In genomic region chr9:23127338-23128017, GRCm38 (mm10) we compare ENCODE assay signal across 12 mouse cellular contexts.
A peak's percentile ranks its signal among the peaks of the same experiment; 100 is the strongest.
DNase-seq lines count a peak whose midpoint lies in the region; ATAC-seq lines count a peak whose summit lies in the region.
"Had no signal": no experiment of that assay in that cellular context is flagged by ENCODE, and none has a peak within 500 bp of the region (broad histone marks: within the 10 kb centered on the region; RNA-seq: fewer than 3 reads in every experiment).

No protein-coding gene starts in this region.

- H3K27ac ChIP-seq in forebrain, embryonic 12.5 days = peak overlapping the region; percentile 16; the same call in 1 of the 2 replicates
- H3K27ac ChIP-seq in hindbrain, embryonic 14.5 days = peak overlapping the region; percentile 54
- peak overlapping the region; percentile 67 for H3K27ac ChIP-seq in midbrain, embryonic 15.5 days
- H3K27ac ChIP-seq: liver, embryonic 12.5 days had no signal

- WGBS in forebrain, embryonic 12.5 days = 35% methylated on average over 9 of the region's 9 CpGs
- WGBS in hindbrain, embryonic 14.5 days = 37% methylated on average over 9 of the region's 9 CpGs
- 29% methylated on average over 9 of the region's 9 CpGs for WGBS in midbrain, embryonic 15.5 days

- no peak overlapping the region for H3K4me2 ChIP-seq in forebrain, embryonic 12.5 days
- H3K4me2 ChIP-seq in hindbrain, embryonic 14.5 days (replicated peaks) = no peak overlapping the region
- H3K4me2 ChIP-seq in midbrain, embryonic 15.5 days = no peak overlapping the region
- H3K4me2 ChIP-seq: liver, embryonic 12.5 days had no signal

- no peaks in the 10 kb centered on the region for H3K36me3 ChIP-seq in forebrain, embryonic 12.5 days (replicated peaks)
- no peaks in the 10 kb centered on the region for H3K36me3 ChIP-seq in hindbrain, embryonic 14.5 days (replicated peaks; ENCODE audit: control insufficient read depth, insufficient read depth)
- H3K36me3 ChIP-seq in midbrain, embryonic 15.5 days (replicated peaks) = no peaks in the 10 kb centered on the region
- H3K36me3 ChIP-seq: liver, embryonic 12.5 days had no signal

- H3K4me1 ChIP-seq in forebrain, embryonic 12.5 days = peaks cover 25% of the 10 kb centered on the region
- peaks cover 14% of the 10 kb centered on the region; the same call in 1 of the 2 replicates for H3K4me1 ChIP-seq in hindbrain, embryonic 14.5 days (replicated peaks; ENCODE audit: control insufficient read depth, insufficient read depth, low read length)
- peaks cover 21% of the 10 kb centered on the region for H3K4me1 ChIP-seq in midbrain, embryonic 15.5 days
- H3K4me1 ChIP-seq: liver, embryonic 12.5 days had no signal

- ATAC-seq in forebrain, embryonic 12.5 days (ENCODE audit: low FRiP score) = no peak; the same call in 1 of the 2 replicates
- peak; percentile 73; the same call in 1 of the 2 replicates for ATAC-seq in hindbrain, embryonic 14.5 days (ENCODE audit: low FRiP score)
- peak; percentile 94 for ATAC-seq in midbrain, embryonic 15.5 days (replicated peaks)
- ATAC-seq: activated CD4-positive, CD25-positive, alpha-beta regulatory T cell, adult 4 months; liver, embryonic 12.5 days had no signal

- H3K9me3 ChIP-seq in forebrain, embryonic 12.5 days = no peaks in the 10 kb centered on the region
- H3K9me3 ChIP-seq in hindbrain, embryonic 14.5 days (ENCODE audit: control insufficient read depth, low read length) = no peaks in the 10 kb centered on the region
- H3K9me3 ChIP-seq in midbrain, embryonic 15.5 days = no peaks in the 10 kb centered on the region
- H3K9me3 ChIP-seq: liver, embryonic 12.5 days had no signal

- no peak overlapping the region for H3K9ac ChIP-seq in forebrain, embryonic 12.5 days
- H3K9ac ChIP-seq in hindbrain, embryonic 14.5 days = no peak overlapping the region
- no peak overlapping the region for H3K9ac ChIP-seq in midbrain, embryonic 15.5 days
- H3K9ac ChIP-seq: liver, embryonic 12.5 days had no signal

- no peak overlapping the region for H3K4me3 ChIP-seq in forebrain, embryonic 12.5 days (replicated peaks)
- H3K4me3 ChIP-seq in hindbrain, embryonic 14.5 days (replicated peaks; ENCODE audit: low read length) = no peak overlapping the region
- no peak overlapping the region for H3K4me3 ChIP-seq in midbrain, embryonic 15.5 days
- H3K4me3 ChIP-seq: liver, embryonic 12.5 days had no signal

- no peaks in the 10 kb centered on the region for H3K27me3 ChIP-seq in forebrain, embryonic 12.5 days
- no peaks in the 10 kb centered on the region for H3K27me3 ChIP-seq in hindbrain, embryonic 14.5 days (ENCODE audit: control insufficient read depth, insufficient read depth, low read length)
- H3K27me3 ChIP-seq in midbrain, embryonic 15.5 days (replicated peaks) = no peaks in the 10 kb centered on the region
- H3K27me3 ChIP-seq: liver, embryonic 12.5 days had no signal

- peak; percentile 7 to 30 for DNase-seq in layer of hippocampus, adult 18-20 months (ENCODE audit: low spot score in 2 of 2)
- no peak for DNase-seq in layer of hippocampus, adult 11-12 months (ENCODE audit: low spot score)
- peak; percentile 65 for DNase-seq in hindbrain, embryonic 14.5 days (ENCODE audit: low spot score)
- DNase-seq in spleen, postnatal 4 days (ENCODE audit: low spot score in 2 of 2) = no peak
- no peak for DNase-seq in heart, postnatal 4 days
- DNase-seq in cerebellum, adult 18-20 months = no peak
- DNase-seq: cerebellum, adult 2 months; kidney, postnatal 36 days had no signal

Comparison
In these comparisons a context has a peak if more than half of its experiments do, and no peak if none do; other contexts are left out.
1. DNase-seq: peak in layer of hippocampus, adult 18-20 months (2 of 2) and hindbrain, embryonic 14.5 days (single experiment); none in layer of hippocampus, adult 11-12 months (single experiment), spleen, postnatal 4 days (0 of 2), heart, postnatal 4 days (single experiment) and cerebellum, adult 18-20 months (0 of 2).
2. H3K27ac ChIP-seq: peak in every context shown above with its lines; median percentile 67 in midbrain, embryonic 15.5 days; 54 in hindbrain, embryonic 14.5 days; 16 in forebrain, embryonic 12.5 days.